Mouse (Mus musculus) bone marrow macrophage, adult 2 months (primary cell): ENCODE measurements around the gene Rnasek. TPM values are rescaled to one million over a fixed set of nuclear protein-coding genes. Genes with fewer than 3 reads are reported as not detected.

Experiments used
- H3K27ac ChIP-seq: 2 replicates; pipeline ENCODE4 v1.5.1; 2012; ENCODE audit warnings: low read depth, low read length; ENCODE audit not compliant: insufficient read depth
- H3K4me1 ChIP-seq: 2 replicates; pipeline ENCODE4 v1.6.1; 2012; ENCODE audit warnings: low read length; ENCODE audit not compliant: control insufficient read depth, insufficient read depth
- H3K4me3 ChIP-seq: 2 replicates; pipeline ENCODE4 v1.5.1; 2012; ENCODE audit warnings: mild to moderate bottlenecking, low read length, moderate library complexity; ENCODE audit not compliant: insufficient read depth
- CTCF ChIP-seq: IDR thresholded peaks from 2 replicates; pipeline ENCODE4 v1.5.1; 2012; ENCODE audit warnings: low read depth, mild to moderate bottlenecking, low read length, moderate library complexity
- POLR2A ChIP-seq: IDR thresholded peaks from 2 replicates; pipeline ENCODE4 v1.6.1; 2012; ENCODE audit warnings: mild to moderate bottlenecking, low read depth, low read length, borderline replicate concordance
- polyA plus RNA-seq: library from polyadenylated mRNA; stranded (reverse); fragments of >200 nt; gene quantifications from 2 replicates; pipeline ENCODE4 v1.2.4, GENCODE M21; 2012; ENCODE audit not compliant: missing spikeins, insufficient read depth, insufficient read length

Rnasek gene
- polyA plus RNA-seq, 1 experiment, result 354 TPM

DNA sequence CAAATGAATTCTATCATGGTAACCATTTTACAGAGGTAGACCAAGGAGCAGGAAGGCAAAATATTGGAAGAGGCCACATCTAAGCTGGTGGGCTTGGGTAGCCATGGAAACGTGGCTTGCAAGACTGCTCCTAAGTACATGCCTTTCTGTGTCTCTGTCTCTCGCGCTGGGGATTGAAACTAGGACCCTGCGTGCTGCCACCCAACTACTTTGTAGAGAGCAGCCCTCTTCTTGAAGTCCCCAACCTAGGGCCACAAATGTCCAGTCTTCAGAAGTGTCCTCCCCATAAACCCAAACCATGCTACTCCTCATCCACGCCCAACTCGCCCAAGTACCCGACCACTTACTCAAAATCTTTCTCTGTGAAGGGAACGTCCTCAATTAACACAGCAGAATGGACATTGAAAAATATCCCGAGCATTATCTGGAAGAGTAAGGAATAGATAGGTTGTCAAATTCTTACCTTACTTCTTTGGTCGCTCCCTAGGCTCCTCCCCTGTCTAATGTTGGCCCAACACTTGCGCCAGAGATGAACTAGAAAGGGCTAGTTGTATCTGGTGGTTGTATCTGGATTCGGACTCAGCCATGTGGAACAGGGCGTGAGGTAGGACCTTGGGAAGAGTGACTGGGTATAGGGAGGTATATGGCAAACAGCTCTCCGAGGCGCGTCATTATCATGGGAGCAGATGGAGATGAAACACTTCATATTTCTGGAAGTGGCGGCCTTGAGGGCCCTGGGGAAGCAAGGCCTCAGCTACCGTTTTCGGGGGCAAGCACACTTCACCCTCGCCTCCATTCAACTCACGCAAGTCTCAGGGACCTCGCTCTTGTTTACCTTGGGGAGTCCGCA is 826 bp downstream of the Rnasek start:
- Histone ChIP-seq H3K27ac (peak overlapping the region; percentile 92), H3K4me1 (peaks cover 22% of the 10 kb centered on the region), H3K4me3 (peak overlapping the region; percentile 94)
- no peak for TF ChIP-seq CTCF
- TF ChIP-seq POLR2A, result no peak

- peaks cover 20% of the 10 kb centered on the region for H3K4me1 ChIP-seq
- H3K4me3 ChIP-seq, result peak within 1 kb of the TSS; percentile 94
Observed at GRCm38 (mm10) chr11:70237457-70238167, 2.0 kb downstream of the Rnasek start, which contains the start of gene 0610010K14Rik. 0610010K14Rik (minus strand) TSS chr11:70237914.

GRCm38 (mm10) chr11:70236717-70237116 is 2.9 kb downstream of the Rnasek start:
- TF ChIP-seq POLR2A, result no peak
- no peak for TF ChIP-seq CTCF
- Histone ChIP-seq H3K4me3 (peak overlapping the region; percentile 94), H3K27ac (peak overlapping the region; percentile 78), H3K4me1 (peaks cover 15% of the 10 kb centered on the region)

More at GRCm38 (mm10) chr11:70237457-70238167, 2.0 kb downstream of the Rnasek start, which contains the start of gene 0610010K14Rik:
- H3K27ac ChIP-seq, result peak within 1 kb of the TSS; percentile 92
- TF ChIP-seq CTCF, result no peak
- TF ChIP-seq POLR2A, result no peak

GRCm38 (mm10) chr11:70235254-70235900 is 4.3 kb downstream of the Rnasek start:
- peaks cover 9% of the 10 kb centered on the region for H3K4me1 ChIP-seq
- no peak overlapping the region for H3K4me3 ChIP-seq
- H3K27ac ChIP-seq, result no peak overlapping the region
- TF ChIP-seq CTCF (no peak), POLR2A (no peak)

DNA sequence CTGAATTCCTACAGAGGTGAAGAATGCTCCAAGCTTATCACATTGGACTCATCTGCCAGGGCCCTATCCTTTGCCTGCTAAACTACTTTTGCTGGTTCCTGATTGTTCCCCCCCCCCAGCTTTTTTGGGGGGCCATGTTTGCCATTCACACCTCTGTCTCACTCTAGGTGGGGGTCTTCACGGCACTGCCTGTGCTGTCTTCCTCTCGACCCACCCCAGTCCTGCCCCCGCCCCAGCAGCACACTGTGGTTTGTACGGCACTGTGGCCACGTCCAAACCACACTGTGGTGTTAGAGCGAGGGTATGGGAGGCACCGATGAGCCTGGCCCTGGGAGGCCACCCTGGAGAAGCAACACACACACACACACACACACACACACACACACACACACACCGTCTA is 5.1 kb downstream of the Rnasek start:
- TF ChIP-seq POLR2A, result no peak
- H3K4me3 ChIP-seq, result no peak overlapping the region
- no peak overlapping the region for H3K27ac ChIP-seq
- peaks cover 13% of the 10 kb centered on the region for H3K4me1 ChIP-seq

DNA sequence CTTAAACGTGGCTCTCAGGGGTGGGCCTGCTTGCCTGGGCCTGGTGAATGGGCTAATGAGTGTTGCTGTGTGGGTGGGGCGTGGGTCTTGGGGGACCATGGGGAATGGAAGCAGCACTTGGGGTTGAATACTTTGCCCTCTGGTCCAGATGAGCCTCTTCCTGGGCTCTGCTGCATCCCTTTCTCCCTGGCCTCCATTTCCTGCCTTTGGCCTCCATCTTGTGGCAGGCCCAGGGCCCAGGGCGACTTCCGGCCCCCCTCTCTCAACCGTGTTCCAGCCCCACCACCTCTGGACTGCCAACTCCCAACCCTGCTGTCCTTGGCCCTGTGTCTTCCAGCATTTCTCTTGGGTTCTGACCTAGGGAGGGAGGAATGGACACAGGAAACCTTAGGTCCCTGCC is 5.6 kb downstream of the Rnasek start:
- no peak overlapping the region for H3K4me3 ChIP-seq
- peaks cover 16% of the 10 kb centered on the region for H3K4me1 ChIP-seq
- H3K27ac ChIP-seq, result no peak overlapping the region
- TF ChIP-seq POLR2A (no peak), CTCF (no peak)

- TF ChIP-seq POLR2A (no peak), CTCF (no peak)
- Histone ChIP-seq H3K27ac (no peak overlapping the region), H3K4me3 (no peak overlapping the region), H3K4me1 (peaks cover 16% of the 10 kb centered on the region)
Observed at GRCm38 (mm10) chr11:70233016-70233415, 6.6 kb downstream of the Rnasek start.

- Histone ChIP-seq H3K4me3 (no peak overlapping the region), H3K27ac (no peak overlapping the region), H3K4me1 (peaks cover 16% of the 10 kb centered on the region)
- TF ChIP-seq CTCF, result no peak
- no peak for TF ChIP-seq POLR2A
Observed at GRCm38 (mm10) chr11:70232546-70232945, 7.1 kb downstream of the Rnasek start.

DNA sequence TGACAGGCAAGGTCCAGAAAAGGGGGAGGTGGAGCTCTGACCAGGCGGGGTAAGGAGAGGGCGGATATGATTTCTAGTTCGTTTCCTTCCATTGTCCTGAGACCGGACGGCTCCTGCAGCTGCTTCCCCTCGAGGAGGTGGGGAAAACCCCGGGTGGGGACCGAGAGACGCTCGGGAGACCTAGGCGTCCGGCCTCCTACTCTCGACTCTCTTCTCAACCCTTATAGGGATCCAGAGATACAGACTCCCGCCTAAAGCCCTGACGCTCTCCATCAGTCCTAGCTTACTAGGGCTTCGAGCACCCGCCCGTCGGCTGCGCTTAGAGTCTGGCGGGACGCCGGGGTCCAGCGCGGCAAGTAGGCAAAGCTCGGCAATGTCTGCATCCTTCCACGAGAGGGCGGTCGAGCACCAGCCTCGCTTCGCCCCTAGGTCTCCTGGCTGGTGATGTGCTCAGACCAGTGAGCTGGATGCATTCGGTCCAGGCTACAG is 9.4 kb downstream of the Rnasek start:
- Histone ChIP-seq H3K4me1 (peaks cover 13% of the 10 kb centered on the region), H3K4me3 (peak overlapping the region; percentile 32), H3K27ac (no peak overlapping the region)
- TF ChIP-seq POLR2A (no peak), CTCF (peak; percentile 74)
